Mouse (Mus musculus): Measurements from ENCODE around the gene Unc13b.

Gene Unc13b

DNA sequence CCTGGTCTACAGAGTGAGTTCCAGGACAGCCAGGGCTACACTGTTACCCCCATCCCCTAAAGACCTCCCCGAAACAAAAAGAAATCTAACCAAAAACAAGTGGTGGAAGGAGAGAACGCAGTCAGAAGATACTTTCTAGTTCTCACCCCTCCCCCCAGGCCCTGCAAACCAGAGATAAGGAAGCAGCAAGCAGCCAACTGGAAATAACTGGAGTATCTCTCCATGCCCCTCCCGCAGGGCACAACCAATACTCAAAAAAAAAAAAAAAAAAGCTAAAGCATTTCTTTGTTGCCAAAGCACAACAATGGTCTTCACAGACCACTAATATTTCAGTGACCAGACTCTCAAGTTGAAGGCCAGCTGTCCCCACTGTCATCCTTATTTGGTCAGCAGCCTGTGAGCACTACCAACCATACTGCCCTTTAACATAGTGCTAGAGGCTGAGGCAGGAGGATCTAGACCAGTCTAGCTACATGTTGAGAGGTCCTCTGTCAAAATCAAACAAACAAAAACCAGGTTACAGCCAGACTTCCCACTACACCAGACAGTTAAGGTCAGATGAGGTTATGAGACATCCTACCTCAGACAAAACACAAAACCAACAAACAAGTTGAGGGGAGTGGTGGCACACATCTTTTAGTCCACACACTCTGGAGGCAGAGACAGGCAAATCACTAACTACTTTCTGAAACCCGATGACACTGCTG is 20.7 kb upstream of the Unc13b start:
- no peak for DNase-seq (ENCODE audit: low spot score in 2 of 2)

DNA sequence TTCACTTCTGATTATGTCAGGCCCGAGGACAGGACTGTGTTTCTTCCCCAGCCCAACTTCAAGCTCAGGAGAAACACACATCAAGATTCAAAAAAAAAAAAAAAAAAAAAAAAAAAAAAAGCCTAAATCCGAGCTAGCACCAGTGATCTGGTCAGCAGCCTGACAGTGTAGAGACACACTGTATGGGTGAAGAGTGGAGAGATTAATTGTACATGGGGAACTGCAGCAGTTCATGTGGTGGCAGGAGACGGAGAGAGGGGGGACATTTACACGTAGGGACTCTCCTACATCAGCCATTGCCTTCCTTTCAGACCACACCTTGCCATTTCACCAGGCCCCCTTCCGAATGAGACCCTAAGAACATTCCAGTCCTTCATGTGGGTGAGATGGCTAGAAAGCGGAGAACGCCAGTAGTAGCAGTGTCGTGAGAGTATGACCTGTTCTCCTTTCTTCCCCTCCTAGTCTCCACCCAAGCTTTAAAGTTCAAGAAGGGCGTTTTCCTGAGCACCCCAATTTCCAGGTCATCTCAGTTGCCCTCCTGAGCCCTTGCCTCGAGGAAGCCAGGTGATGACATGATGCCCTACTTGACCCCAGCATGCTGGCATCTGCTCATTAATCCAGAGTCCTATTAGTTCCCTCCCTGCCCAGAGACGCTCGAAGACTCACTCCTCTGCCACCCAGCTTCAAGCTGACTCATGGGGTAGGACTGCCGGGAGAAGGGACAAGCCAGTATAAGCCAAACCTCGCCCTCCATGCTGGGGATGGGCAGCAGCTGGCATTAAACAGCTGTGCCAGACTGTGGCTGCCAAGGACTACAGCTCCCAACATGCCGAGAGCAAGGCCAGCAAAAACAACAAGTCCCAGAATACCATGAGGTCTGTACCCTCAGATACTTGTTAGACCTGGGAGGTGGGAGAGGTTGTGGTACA is 19.9 kb upstream of the Unc13b start:
- peak; percentile 53 to 66 for DNase-seq (ENCODE audit: low spot score in 2 of 2)

DNA sequence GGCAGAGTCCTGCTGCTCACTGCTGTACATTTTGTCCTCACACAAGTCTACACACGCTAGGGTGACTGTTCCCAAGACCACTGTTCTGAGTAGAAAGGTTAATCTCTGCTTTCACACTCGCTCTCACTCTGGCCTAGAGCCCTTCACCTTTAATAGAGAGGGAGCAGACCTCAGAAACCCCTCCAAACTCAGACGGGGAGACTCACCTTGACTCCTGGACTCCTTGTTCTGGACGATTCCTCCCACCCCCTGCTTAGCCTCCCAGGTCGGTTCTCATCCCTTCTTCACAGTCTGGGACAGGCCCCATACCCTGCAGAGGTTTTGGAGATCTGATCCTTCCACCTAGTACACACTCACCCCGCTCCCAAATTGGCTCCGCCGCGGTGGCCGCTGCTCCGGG is 19.1 kb upstream of the Unc13b start:
- no peak for DNase-seq (ENCODE audit: low spot score in 2 of 2)

DNA sequence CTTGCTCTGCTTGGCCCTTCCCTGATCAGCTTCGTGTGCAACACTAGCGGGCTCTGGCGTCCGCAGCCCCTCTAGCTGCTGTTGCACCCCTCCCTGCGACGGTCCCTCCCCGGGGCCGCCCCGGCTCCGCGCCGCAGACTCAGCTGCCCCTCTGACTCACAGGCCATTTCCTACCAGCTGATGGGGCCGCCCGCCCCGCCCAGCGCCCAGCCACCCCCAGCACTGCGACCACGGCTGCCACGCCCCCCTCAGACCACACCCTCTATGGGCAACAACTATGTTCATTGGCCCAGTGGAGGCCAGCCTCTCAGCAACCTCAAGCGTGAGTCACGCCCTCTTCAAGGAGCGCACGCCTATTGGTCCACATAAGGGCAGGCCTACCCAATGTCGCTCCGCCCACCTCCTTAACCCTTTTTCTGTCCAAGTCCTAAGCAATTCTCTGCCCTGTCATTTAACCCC is 18.6 kb upstream of the Unc13b start:
- peak; percentile 92 to 93 for DNase-seq (ENCODE audit: low spot score in 2 of 2)

DNA sequence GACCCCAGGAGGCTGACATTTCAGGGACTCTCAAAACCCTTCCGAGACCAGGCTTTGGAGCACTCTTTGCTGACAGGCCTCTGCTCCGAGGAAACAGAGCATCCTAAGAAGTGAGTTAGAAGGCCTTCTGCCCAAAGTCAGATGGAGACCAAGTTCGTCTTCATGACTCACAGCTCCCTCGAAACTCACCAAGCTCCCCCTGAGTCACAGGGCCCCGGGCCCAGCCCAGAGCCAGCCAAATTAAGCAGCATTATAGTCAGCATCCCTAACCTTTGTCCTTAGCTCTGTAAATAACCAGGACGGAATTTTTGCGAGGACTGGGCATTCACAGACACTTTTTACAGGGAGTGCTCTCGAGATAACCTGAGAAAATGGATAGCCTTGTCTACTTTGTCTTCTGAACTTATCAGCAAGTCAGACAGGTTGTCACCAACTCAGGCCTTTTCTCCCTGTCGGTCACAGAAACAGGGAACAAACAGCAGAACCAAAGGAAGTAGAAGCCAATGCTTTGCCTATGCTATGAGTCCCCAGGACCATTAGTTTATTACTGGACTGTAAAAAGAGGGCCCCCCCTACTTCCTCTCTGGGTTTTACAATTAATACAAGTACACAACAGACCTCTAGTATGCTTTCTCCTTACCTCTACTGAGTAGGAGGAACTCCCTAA is 17.7 kb upstream of the Unc13b start:
- DNase-seq (ENCODE audit: low spot score in 2 of 2): no peak

GRCm38 (mm10) chr4:43043644-43044357 is 15.0 kb upstream of the Unc13b start:
- peak; percentile 54 to 56 for DNase-seq (ENCODE audit: low spot score in 2 of 2)

DNA sequence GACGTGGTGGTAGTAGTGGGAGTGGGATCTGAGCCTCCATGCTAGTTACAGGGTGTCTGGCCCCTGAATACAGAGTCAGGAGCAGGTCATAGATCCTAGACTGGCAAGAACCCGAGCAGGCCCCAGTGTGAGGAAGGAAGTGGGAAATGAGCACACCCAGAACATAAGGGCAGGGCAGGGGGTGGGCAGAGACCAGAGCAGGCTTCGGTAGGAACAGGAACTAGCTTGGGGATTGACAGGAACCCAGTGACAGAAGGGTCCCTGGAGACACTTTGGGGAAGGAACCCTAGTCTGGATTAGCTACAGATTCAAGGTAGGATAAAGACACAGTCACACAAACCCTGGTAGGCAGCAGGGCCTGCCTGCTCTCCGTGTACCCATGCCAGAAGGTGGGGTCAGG is 14.1 kb upstream of the Unc13b start:
- no peak for DNase-seq (ENCODE audit: low spot score in 2 of 2)

DNA sequence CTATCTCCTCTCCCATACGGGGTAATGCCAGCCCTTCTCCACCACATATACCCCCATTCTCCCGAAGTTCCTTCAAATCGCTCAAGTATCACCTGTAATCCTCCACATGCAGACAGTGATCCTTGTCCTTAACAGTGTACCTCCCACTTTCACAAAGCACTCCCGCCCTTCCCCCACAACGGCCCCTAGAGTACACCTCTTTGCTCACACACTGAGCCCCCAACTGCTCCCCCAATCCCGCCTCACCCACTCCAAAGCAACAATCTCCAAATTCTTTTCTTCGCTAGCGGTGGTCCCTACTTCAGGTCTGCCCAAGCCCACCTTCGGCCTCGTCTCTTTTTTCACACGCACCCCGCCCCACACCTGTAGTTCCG is 13.5 kb upstream of the Unc13b start:
- DNase-seq (ENCODE audit: low spot score in 2 of 2): no peak

GRCm38 (mm10) chr4:43045659-43046302 is 13.0 kb upstream of the Unc13b start, which contains the start of gene Fam214b:
Fam214b (minus strand) TSS chr4:43046220.
- peak; percentile 91 to 92 for DNase-seq (ENCODE audit: low spot score in 2 of 2)

DNA sequence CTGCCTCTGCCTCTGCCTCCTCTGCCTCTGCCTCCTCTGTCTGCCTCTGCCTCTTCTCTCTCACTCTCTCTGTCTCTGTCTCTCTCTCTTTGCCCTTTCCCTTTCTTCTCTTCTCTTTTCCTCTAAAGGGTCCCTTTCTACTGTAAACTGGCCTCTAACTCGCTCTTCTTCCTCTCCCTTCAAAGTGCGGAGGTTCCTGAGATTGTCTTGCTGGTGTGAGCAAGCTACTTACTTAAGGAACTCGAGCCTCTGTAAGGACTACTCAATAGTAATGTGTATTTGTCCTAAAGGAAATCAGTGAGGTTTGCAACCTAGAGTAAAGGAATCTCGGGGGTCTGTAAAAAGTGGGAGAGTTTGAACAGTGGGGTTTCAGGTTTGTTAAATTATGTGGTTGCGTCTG is 12.1 kb upstream of the Unc13b start:
- no peak for DNase-seq (ENCODE audit: low spot score in 2 of 2)

DNA sequence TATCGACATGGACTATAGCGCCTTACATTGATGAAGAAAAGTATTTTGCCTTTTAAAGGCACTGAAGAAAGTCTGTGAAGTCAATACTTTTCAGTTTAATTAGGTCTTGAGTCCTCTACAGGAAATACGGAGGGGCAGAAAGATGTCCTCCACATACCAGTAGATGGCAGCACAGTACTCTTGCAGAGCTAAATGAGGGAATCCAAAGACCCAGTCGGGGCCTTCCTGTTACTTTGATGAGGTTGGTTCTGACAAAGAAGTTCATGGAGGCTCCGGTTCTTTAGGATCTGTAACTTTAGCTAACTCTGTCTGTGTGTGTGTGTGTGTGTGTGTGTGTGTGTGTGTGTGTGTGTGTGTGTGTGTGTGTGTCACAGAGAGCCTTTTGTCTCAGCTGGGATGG is 11.5 kb upstream of the Unc13b start:
- DNase-seq (ENCODE audit: low spot score in 2 of 2): peak; percentile 75 to 81

DNA sequence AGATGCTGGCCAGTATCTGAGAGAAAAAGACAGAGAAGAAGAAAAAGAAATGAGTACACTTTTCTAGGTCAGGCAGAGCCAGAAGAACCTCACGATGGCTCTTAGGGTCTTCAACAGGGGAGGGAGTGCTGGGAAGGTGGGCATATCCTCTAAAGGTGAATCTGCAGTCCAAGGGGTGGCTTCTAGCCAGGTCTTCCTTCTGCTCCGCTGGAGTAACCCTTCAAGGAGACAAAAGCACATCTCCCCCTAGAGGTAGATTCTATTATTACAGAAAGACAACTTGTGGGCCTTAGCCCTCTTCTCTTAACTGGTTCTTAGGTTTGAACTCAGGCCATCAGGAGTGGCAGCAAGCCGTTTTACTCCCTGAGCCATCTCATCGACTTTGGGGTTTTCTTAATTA is 6.1 kb upstream of the Unc13b start:
- DNase-seq (ENCODE audit: low spot score in 2 of 2): no peak

- DNase-seq (ENCODE audit: low spot score in 2 of 2): no peak
Measured at GRCm38 (mm10) chr4:43057654-43058053, 1.1 kb upstream of the Unc13b start.

- no peak for DNase-seq (ENCODE audit: low spot score in 2 of 2)
Measured at GRCm38 (mm10) chr4:43058392-43058752, 381 bp upstream of the Unc13b start.

DNA sequence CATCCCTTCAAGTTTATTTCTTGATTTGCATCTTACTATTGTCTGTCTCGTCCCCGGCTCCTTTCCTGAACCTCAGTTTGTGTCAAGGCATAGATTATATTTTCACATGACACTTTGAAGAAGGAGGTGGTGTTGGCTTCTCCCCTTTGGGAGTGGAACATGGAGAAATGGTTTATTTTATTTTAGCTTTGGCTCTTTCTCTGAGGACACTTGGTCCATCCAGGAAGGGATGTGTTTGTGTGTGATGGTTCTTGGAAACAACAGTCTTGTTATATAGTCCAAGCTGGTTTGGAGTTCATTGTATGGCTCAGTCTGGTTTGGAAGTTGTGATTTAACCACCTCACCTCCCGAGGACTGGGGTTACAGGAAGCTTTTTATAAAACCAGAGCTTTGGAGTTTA is 944 bp downstream of the Unc13b start:
- no peak for DNase-seq (ENCODE audit: low spot score in 2 of 2)

- DNase-seq (ENCODE audit: low spot score in 2 of 2): no peak
Measured at GRCm38 (mm10) chr4:43060286-43060685, 1.5 kb downstream of the Unc13b start.

DNA sequence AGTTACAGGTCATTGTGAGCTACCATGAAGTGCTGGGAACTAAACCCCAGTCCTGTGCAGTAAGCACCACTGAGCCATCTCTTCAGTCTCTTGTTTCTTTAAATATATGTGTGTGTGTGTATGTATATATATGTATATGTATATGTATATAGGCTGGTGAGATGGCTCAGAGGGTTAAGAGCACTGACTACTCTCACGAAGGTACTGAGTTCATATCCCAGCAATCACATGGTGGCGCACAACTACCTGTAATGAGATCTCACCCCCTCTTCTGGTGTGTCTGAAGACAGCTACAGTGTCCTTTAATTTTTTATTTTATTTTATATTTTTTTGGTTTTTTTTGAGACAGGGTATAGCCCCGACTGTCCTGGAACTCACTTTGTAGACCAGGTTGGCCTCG is 6.7 kb downstream of the Unc13b start:
- DNase-seq (ENCODE audit: low spot score in 2 of 2): no peak

GRCm38 (mm10) chr4:43074923-43075322 is 16.2 kb downstream of the Unc13b start:
- DNase-seq (ENCODE audit: low spot score in 2 of 2): no peak

GRCm38 (mm10) chr4:43078071-43078718 is 19.4 kb downstream of the Unc13b start:
- DNase-seq (ENCODE audit: low spot score in 2 of 2): no peak

DNA sequence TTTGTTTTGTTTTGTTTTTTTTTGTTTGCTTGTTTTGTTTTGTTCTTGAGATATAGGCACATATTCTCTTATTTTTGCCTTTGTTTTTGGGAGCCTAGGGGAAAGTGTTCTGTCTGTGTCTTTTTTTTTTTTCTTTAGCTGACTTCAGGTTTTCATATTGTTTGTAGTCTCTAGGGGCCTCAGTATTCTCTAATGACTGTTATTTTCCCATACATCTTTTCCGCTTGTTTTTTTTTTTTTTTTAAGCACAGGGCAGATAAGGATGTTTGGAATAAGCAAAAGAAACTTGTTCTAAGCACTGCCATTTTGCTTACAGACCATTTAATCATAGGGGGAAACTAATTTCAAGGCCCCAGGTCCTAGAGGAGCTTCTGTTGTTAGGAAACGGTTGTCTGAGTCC is 23.7 kb downstream of the Unc13b start:
- no peak for DNase-seq (ENCODE audit: low spot score in 2 of 2)

DNA sequence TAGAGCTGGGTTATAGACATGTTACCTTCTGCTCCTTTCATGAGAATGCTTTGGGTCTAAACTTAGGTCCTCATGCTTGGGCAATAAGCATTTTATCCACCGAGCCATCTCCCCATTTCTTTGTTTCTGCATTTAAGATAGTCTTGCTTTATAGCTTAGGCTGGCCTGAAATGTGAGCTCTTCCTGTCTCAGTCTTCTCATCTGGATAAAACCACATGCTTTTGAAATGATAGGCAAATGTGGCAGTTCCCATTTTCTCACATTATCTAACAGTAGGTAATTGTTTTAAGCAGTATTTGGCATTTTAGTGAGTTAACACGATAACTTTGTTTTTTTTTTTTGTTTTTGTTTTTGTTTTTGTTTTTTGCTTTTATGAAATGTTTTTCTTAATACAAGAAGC is 31.2 kb downstream of the Unc13b start:
- no peak for DNase-seq (ENCODE audit: low spot score in 2 of 2)

Data from right cerebral cortex, adult 2 months (tissue).